Mouse (Mus musculus) heart, embryonic 10.5 days (tissue): Measurements from ENCODE around the gene Sacs. TPM values are rescaled to one million over a fixed set of nuclear protein-coding genes. Genes with fewer than 3 reads are reported as not detected.
"Not testable (repeated sequence)": the region's sequence is repeated elsewhere in the genome, so short reads cannot be mapped to it uniquely, and the experiment has no call there.

Experiments used
- DNase-seq: peaks from one replicate; pipeline ENCODE4 v3.0.0-alpha.2; 2017; ENCODE audit warnings: low spot score
- H3K27ac ChIP-seq: fragments of 300-500 bp; sonication (generic); 2 replicates; pipeline ENCODE4 v1.5.1; 2016; ENCODE audit warnings: mild to moderate bottlenecking
- H3K27me3 ChIP-seq: fragments of 300-500 bp; sonication (generic); 2 replicates; pipeline ENCODE4 v1.6.1; 2016; ENCODE audit warnings: mild to moderate bottlenecking; ENCODE audit not compliant: poor library complexity, insufficient read depth, severe bottlenecking
- H3K36me3 ChIP-seq: fragments of 300-500 bp; sonication (generic); 2 replicates; pipeline ENCODE4 v1.6.1; 2016; ENCODE audit warnings: mild to moderate bottlenecking, moderate library complexity
- H3K4me1 ChIP-seq: fragments of 300-500 bp; sonication (generic); 2 replicates; pipeline ENCODE4 v1.6.1; 2016; ENCODE audit warnings: mild to moderate bottlenecking
- H3K4me3 ChIP-seq: fragments of 300-500 bp; sonication (generic); 2 replicates; pipeline ENCODE4 v1.5.1; 2016; ENCODE audit warnings: mild to moderate bottlenecking, moderate library complexity
- H3K9me3 ChIP-seq: fragments of 300-500 bp; sonication (generic); 2 replicates; pipeline ENCODE4 v1.6.1; 2016; ENCODE audit warnings: mild to moderate bottlenecking, moderate library complexity
- WGBS: fragments of 180-500 bp; shearing (Covaris S2); methylation state at CpG from one replicate; pipeline ENCODE4 v1.1.7; 2016; 5-methylcytosine and 5-hydroxymethylcytosine counted together
- polyA plus RNA-seq: library from polyadenylated mRNA; unstranded; fragments of >200 nt; fragmentation: Nextera tagmentation; extraction: Ambion mirVana; gene quantifications from 2 replicates; pipeline ENCODE4 v1.2.1, GENCODE M21; 2016

The Sacs gene
- polyA plus RNA-seq, 1 experiment from 2014 or later = 2.8 TPM

DNA sequence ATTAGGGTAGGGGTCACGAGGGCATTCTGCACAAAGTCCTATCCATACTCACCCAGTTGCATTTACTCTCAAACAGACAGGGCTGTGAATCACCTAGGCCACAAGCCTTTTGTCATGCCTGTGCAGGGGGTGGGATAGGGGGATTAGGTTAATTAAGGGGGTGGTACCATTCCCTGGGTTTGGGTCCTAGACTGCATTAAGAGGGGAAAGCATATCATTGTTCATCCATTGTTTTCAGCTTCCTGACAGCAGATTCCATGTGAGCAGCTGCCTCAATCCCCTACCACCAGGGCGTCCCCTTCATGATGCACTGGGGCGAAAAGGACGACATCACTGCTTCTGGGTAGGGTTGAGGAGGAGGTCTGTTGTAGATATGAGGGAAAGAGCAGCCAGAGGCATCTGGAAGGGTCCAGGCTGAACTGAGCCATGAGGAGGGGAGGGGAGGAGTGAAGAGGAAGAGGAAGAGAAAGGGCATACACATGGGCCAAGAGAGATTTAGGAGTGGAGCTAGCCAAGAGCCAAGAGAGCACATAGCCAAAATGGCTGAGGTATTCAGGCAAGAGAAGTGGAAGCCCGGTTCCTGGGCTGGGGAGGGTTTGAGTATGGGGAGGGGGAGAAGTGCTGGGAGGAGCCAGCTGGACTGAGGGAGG is 3.8 kb upstream of the Sacs start:
- Histone ChIP-seq H3K27ac (no peak overlapping the region), H3K36me3 (no peaks in the 10 kb centered on the region), H3K27me3 (peaks cover 15% of the 10 kb centered on the region), H3K9me3 (no peaks in the 10 kb centered on the region), H3K4me3 (no peak overlapping the region), H3K4me1 (peaks cover 4% of the 10 kb centered on the region; the same call in 1 of the 2 replicates)
- no peak for DNase-seq
- 47% methylated on average over 5 of the region's 5 CpGs for WGBS

DNA sequence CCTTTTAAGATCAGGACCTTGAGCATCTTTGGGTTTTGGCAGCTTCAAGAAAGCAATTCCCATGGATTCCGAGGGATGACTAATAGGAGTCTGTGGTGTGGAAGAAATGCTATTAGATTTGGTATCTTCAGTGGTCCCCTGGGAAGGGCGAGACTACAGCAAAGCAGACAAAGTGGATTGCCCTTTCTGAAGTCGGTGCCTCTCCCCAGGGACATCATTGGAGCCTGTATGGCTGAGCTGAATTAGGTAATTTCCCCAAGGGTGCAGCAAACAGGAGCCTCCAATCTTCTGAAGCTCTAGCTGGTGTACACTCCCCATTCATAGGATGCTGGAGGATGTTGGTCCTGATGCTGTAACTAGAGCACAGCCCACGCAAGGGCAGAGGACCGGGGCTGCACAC is 847 bp upstream of the Sacs start:
- Histone ChIP-seq H3K4me3 (no peak overlapping the region), H3K9me3 (no peaks in the 10 kb centered on the region), H3K27ac (no peak overlapping the region), H3K27me3 (peaks cover 22% of the 10 kb centered on the region), H3K36me3 (no peaks in the 10 kb centered on the region), H3K4me1 (peaks cover 4% of the 10 kb centered on the region; the same call in 1 of the 2 replicates)
- WGBS = 75% methylated on average over 5 of the region's 5 CpGs
- DNase-seq = peak; percentile 54

DNA sequence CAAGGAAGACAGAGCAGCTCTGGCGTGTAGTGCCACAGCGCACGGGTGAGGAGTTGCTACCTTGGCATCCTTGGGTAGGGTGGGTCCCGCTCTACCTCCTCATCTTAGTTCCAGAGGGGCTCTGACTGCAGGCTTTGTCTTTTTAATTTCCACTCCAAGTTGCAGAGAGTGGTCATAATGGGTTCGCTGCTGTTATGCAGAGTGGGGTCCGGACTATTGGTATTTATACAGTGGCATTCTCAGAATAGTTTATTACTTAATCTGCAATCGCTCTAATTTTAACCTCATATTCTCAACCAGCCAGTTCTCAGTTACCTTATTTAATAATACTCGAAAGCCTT is 440 bp downstream of the Sacs start:
- no peak for DNase-seq
- Histone ChIP-seq H3K4me3 (peak overlapping the region; percentile 63), H3K27ac (peak overlapping the region; percentile 80), H3K27me3 (peaks cover 22% of the 10 kb centered on the region), H3K4me1 (peaks cover 4% of the 10 kb centered on the region; the same call in 1 of the 2 replicates), H3K9me3 (no peaks in the 10 kb centered on the region), H3K36me3 (no peaks in the 10 kb centered on the region)
- 23% methylated on average over 8 of the region's 8 CpGs for WGBS

DNA sequence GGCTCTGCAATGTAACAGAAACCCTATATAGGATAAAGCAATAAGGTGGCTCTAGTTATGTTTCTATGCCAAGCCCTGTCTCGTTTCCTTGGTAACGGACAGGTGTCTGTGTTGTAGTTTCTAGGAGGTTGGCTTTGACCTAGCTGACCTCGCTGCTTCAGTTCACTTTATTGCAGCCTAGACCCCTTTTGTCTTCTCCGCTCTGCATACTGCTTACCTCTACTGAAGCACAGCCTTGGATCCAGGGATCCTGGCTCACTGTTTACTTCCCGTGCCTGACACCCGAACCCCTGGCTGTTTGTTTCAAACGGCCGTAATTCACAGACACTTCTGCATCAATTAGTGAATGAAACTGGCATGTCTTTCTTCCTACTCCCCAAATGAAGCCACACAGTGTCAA is 5.1 kb downstream of the Sacs start:
- no peaks in the 10 kb centered on the region for H3K36me3 ChIP-seq
- no peaks in the 10 kb centered on the region for H3K9me3 ChIP-seq
- H3K4me3 ChIP-seq = no peak overlapping the region
- H3K27ac ChIP-seq = no peak overlapping the region
- peaks cover 4% of the 10 kb centered on the region; the same call in 1 of the 2 replicates for H3K4me1 ChIP-seq
- WGBS = 75% methylated on average over 8 of the region's 8 CpGs
- DNase-seq = no peak
- H3K27me3 ChIP-seq = peaks cover 16% of the 10 kb centered on the region

DNA sequence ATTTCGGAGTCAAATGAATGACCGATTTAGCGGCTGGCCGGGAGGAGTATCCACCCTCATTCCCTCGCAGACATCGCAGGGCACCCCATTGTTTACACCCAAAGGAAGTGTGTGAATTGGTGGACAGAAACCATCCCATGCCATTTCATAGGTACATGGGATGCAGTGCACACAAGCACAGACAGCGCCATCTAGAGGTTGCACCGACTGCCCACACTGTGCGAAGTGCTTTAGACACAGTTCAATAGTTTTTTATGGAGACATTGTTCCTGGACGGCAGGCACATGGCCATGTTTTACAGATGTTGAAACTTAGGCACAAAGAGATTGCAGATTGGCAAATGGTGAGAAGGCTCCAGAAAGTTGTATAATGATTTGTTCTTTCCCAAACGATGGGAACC is 5.6 kb downstream of the Sacs start:
- no peak overlapping the region for H3K27ac ChIP-seq
- H3K27me3 ChIP-seq = peaks cover 12% of the 10 kb centered on the region
- H3K36me3 ChIP-seq = no peaks in the 10 kb centered on the region
- H3K4me1 ChIP-seq = no peaks in the 10 kb centered on the region
- DNase-seq = no peak
- 39% methylated on average over 11 of the region's 11 CpGs for WGBS
- no peak overlapping the region for H3K4me3 ChIP-seq
- no peaks in the 10 kb centered on the region for H3K9me3 ChIP-seq

DNA sequence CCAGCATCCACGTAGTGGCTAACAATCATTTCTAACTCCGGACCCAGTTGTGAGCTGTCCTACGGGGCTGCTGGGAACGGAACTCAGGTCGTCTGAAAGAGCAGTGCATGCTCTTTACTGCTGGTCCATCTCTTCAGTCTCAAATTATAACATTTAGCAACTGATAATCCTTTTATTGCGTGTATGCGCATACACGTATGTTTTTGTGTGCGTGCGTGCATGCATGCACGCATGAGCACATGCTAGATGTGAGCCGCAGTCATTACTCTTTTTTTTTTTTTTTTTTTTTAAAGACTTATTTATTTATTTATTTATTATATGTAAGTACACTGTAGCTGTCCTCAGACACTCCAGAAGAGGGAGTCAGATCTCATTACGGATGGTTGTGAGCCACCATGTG is 12.2 kb downstream of the Sacs start:
- not testable (repeated sequence) for H3K4me3 ChIP-seq, H3K27me3 ChIP-seq, H3K27ac ChIP-seq, H3K4me1 ChIP-seq, H3K36me3 ChIP-seq, H3K9me3 ChIP-seq
- 89% methylated on average over 13 of the region's 13 CpGs for WGBS
- peak; percentile 56 for DNase-seq

DNA sequence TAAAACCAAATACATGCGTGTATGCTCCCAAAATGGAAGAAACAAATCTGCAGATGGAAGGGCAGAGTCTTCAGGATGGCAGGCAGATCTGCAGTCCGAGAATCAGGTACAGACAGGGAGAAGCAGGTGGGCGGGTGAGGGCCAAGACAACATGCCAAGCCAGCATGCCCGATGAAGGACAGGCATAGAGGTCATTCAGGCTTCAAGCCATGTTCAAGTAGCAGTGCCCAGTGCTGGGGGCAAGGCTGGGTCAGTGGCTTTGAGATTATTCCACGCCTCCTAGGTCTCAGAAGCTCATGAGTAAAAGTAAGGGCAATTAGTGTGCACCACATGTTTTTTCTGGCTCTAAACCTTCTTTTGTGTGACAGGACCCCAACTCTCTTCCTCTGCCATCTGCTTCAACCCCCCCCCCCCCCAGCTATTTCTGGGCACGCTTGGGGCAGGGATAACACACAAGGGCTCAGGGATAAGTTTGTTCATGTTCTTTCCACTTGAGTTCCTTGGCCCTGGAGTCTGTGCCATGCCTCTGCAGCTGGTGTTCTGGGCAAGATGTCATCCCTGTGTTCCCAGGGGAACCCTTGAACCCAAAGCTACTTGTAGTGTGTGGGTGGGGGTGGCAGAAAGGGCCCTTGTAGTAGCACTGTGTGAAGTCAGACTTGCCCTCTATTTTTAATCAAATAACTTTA is 16.8 kb downstream of the Sacs start:
- Histone ChIP-seq H3K9me3 (no peaks in the 10 kb centered on the region), H3K27me3 (no peaks in the 10 kb centered on the region), H3K27ac (no peak overlapping the region), H3K4me3 (no peak overlapping the region), H3K4me1 (no peaks in the 10 kb centered on the region), H3K36me3 (no peaks in the 10 kb centered on the region)
- no peak for DNase-seq
- WGBS = 80% methylated on average over 6 of the region's 6 CpGs

DNA sequence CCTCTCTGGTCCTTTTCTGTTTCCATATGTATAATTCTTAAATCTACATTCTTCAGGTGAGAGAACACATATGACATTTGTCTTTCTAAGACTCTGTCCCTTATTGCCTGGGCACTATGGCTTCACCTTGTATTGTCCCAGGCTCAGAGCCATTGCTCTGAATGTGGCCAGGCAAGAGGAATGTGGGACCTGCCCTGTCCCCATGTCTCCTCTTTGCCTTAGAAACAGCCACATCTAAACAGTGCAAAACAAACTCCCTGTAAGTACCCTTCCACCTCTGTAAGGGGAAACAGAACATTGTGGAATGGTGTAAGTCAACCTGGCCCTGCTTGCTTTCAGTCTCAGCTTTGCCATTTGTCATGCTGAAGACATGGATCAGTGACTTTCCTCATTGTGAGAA is 17.4 kb downstream of the Sacs start:
- no peak for DNase-seq
- Histone ChIP-seq H3K4me1 (no peaks in the 10 kb centered on the region), H3K36me3 (no peaks in the 10 kb centered on the region), H3K27me3 (no peaks in the 10 kb centered on the region), H3K4me3 (no peak overlapping the region), H3K9me3 (no peaks in the 10 kb centered on the region), H3K27ac (no peak overlapping the region)

DNA sequence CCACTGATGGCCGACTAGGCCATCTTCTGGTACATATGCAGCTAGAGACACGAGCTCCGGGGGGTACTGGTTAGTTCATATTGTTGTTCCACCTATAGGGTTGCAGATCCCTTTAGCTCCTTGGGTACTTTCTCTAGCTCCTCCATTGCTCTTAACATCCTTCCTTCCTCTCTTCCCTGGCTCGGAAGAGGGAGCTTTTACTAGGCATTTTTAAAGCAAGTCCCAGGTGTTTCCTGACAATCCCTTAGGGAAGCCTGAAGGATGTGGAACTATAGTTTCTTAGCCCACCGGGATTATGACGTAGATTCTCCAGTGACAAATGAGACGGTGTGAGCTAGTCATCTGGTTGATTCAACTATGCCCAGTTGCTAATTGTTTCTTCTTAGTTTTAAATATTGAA is 19.2 kb downstream of the Sacs start:
- WGBS = 73% methylated on average over 6 of the region's 7 CpGs
- H3K4me3 ChIP-seq, H3K9me3 ChIP-seq, H3K27ac ChIP-seq, DNase-seq, H3K36me3 ChIP-seq, H3K27me3 ChIP-seq: not testable (repeated sequence)
- H3K4me1 ChIP-seq = peaks cover 17% of the 10 kb centered on the region

DNA sequence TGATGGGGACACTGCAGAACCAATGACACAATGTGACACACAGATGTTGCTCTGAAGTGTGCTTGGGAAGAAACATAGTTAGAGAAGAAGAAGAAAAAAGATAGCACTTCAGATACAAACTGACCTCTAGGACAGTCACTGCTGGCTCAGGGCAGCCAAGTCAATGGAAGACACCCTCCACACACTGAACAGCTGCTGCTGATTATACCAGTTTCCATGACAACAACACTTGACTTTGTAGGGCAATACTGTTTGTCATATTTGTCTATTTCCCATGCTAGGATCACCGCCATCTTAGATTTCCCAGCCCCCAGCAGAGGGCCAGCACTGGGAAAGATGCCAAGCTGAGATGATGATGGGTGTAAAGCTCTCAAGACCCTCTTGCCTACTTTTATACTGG is 22.7 kb downstream of the Sacs start:
- no peak for DNase-seq
- H3K4me1 ChIP-seq = peaks cover 18% of the 10 kb centered on the region
- H3K27ac ChIP-seq = peak overlapping the region; percentile 85
- H3K4me3 ChIP-seq = no peak overlapping the region
- H3K27me3 ChIP-seq = no peaks in the 10 kb centered on the region
- 85% methylated on average over 1 of the region's 1 CpGs for WGBS
- no peaks in the 10 kb centered on the region for H3K9me3 ChIP-seq
- no peaks in the 10 kb centered on the region for H3K36me3 ChIP-seq

DNA sequence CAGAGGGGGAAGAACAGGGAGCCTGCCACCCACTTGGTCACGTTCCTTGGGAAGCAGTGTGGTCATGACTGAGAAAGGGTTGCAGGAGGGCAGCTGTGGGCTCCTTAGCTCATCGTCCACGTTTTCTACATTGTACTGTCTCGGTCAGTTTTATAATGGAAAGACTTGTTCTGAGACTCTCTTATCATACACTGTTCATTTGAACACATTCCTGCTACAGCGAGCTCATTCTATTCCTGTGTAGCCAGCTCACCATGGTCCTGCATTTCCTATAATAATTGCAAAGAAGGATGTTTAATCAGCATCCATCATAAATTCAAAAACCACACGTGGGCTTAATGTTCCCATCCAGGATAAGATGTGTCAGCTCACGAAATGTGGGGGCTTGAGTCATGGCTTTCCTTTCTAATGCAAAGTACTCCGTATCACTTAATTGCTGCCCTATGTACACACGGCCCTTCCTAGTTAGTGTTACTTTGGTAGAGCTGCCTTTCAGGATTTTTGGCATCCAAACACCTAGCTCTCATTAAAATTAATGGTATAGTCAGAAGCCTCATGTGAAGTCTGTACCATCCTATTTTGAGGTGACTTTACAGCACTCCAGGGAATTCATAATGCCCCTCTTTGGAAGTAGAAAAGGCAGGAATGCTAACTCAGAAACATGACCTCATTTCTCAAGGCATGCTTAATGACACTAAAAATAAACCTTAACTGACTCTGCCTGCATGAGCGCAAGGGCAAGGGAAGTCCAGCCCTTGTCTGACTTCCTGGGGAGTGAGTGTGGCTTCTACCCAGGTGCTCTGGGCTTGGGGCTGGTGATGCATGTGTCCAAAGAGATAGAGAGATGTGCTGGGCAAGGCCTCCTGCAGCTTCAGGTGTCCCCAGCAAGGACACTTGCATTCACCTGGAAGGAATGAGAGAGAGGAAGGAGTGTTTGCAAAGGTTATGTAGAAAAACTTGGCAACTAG is 23.4 kb downstream of the Sacs start:
- Histone ChIP-seq H3K4me1 (peaks cover 18% of the 10 kb centered on the region), H3K27ac (peak overlapping the region; percentile 85), H3K27me3 (peaks cover under 1% of the 10 kb centered on the region; the same call in 1 of the 2 replicates), H3K9me3 (no peaks in the 10 kb centered on the region), H3K4me3 (no peak overlapping the region), H3K36me3 (no peaks in the 10 kb centered on the region)
- peak; percentile 79 for DNase-seq
- WGBS = 59% methylated on average over 10 of the region's 10 CpGs

DNA sequence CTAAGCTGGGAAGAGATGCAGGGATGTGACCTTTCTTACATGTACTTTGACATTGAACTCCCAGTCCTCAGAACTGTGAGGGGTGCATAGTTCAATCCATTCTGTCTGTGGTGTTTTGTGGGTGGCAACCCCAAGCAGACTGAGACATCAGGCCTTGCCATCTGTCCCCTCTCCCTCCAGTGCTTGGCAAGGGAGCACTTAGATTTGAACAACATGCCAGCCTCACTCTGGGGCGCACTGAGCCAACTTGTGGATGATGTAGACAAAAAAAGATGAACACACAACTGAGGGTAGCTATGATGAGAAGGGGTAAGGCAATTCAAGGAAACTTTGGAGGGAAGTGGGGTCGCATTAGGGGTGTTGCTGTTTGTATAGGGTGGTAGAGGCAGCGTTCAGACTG is 26.2 kb downstream of the Sacs start:
- Histone ChIP-seq H3K4me3 (no peak overlapping the region), H3K36me3 (no peaks in the 10 kb centered on the region), H3K4me1 (peaks cover 18% of the 10 kb centered on the region), H3K27ac (no peak overlapping the region), H3K27me3 (peaks cover 27% of the 10 kb centered on the region; the same call in 1 of the 2 replicates), H3K9me3 (no peaks in the 10 kb centered on the region)
- no peak for DNase-seq
- WGBS = 82% methylated on average over 3 of the region's 3 CpGs

DNA sequence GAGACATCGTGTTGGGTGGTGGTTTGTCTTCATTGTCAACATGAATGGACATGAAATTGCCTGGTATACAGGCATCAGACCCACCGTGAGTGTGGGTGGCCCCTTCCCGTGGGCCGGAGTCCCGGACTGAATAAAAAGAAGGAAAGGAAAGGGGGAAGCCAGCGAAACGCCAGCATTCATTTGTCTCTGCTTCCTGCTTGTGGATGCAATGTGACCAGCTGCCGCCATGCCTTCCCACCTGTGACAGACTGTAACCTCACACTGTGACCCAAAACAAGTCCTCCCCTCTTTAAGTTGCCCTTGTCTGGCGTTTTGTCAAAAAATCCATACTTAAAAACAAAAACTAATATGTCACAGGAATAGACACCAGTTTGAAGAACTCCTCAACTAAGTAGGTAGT is 27.7 kb downstream of the Sacs start:
- WGBS = 83% methylated on average over 9 of the region's 9 CpGs
- Histone ChIP-seq H3K27ac (no peak overlapping the region), H3K27me3 (peaks cover 27% of the 10 kb centered on the region; the same call in 1 of the 2 replicates)

More for the DNA sequence above, 27.7 kb downstream of the Sacs start:
- Histone ChIP-seq H3K4me3 (no peak overlapping the region), H3K9me3 (no peaks in the 10 kb centered on the region), H3K36me3 (no peaks in the 10 kb centered on the region), H3K4me1 (peaks cover 16% of the 10 kb centered on the region)
- no peak for DNase-seq
